ENCODE assay signal across 16 mouse cellular contexts in the genomic region with DNA sequence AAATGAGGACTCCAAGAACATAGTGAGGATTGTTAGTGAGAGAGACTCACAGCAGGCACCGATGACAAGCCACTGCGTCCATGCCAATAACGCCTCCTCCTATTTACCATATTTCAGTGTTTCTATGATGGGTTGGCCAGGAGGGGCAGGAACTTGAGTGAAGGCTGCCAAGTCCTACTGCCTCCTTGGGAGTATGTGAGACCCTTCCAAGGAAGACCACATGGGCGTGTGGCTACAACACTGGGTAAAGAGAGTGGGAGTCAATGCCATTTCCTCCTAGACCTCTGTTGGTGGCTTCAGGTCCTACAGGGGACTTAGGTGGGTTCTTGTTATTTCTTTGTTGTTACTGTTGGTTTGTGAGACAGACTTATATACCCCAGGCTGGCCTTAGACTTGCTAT. TPM values are rescaled to one million over a fixed set of nuclear protein-coding genes. Genes with fewer than 3 reads are reported as not detected.
DNase-seq lines count a peak whose midpoint lies in the region; ATAC-seq lines count a peak whose summit lies in the region.
"Had no signal": no experiment of that assay in that cellular context is flagged by ENCODE, and none has a peak within 500 bp of the region (broad histone marks: within the 10 kb centered on the region; RNA-seq: fewer than 3 reads in every experiment).

No protein-coding gene starts in this region.

- 62% methylated on average over 4 of the region's 4 CpGs for WGBS in intestine, embryonic 16.5 days
- WGBS in intestine, embryonic 15.5 days, result 64% methylated on average over 4 of the region's 4 CpGs
- 41% methylated on average over 4 of the region's 4 CpGs for WGBS in lung, embryonic 16.5 days

- intact Hi-C loops in left cerebral cortex, postnatal 25 days (cut with DNase I), result loop anchor here (2.0 kb wide), 2 partner anchors 92 to 154 kb away; no protein-coding TSS in a partner anchor

- H3K27me3 ChIP-seq in intestine, embryonic 16.5 days (replicated peaks; ENCODE audit: control insufficient read depth, insufficient read depth, low read length), result no peaks in the 10 kb centered on the region; the same call in 1 of the 2 replicates
- peaks cover 3% of the 10 kb centered on the region; the same call in 1 of the 2 replicates for H3K27me3 ChIP-seq in intestine, embryonic 15.5 days (replicated peaks)
- H3K27me3 ChIP-seq in lung, embryonic 16.5 days (ENCODE audit: control insufficient read depth, insufficient read depth, low read depth, low read length), result peaks cover 6% of the 10 kb centered on the region

- H3K4me2 ChIP-seq in intestine, embryonic 16.5 days (ENCODE audit: low read depth, low read length), result no peak overlapping the region
- H3K4me2 ChIP-seq in intestine, embryonic 15.5 days (replicated peaks), result no peak overlapping the region
- peak overlapping the region; percentile 17 for H3K4me2 ChIP-seq in lung, embryonic 16.5 days (ENCODE audit: low read depth, low read length)
- H3K4me2 ChIP-seq: midbrain, embryonic 12.5 days had no signal

- H3K4me1 ChIP-seq in intestine, embryonic 16.5 days (ENCODE audit: control insufficient read depth, insufficient read depth, low read length), result no peaks in the 10 kb centered on the region
- no peaks in the 10 kb centered on the region for H3K4me1 ChIP-seq in intestine, embryonic 15.5 days (replicated peaks)
- 0 out of 2 replicates have a peak, but pooled peaks cover 2% of the 10 kb centered on the region for H3K4me1 ChIP-seq in lung, embryonic 16.5 days (replicated peaks; ENCODE audit: control insufficient read depth, insufficient read depth, low read length)
- H3K4me1 ChIP-seq: midbrain, embryonic 12.5 days had no signal

- no peak overlapping the region for H3K9ac ChIP-seq in intestine, embryonic 16.5 days (ENCODE audit: low read depth, low read length)
- H3K9ac ChIP-seq in intestine, embryonic 15.5 days, result no peak overlapping the region
- H3K9ac ChIP-seq in lung, embryonic 16.5 days (ENCODE audit: low read length), result no peak overlapping the region
- H3K9ac ChIP-seq: midbrain, embryonic 12.5 days had no signal

- no peaks in the 10 kb centered on the region for H3K36me3 ChIP-seq in intestine, embryonic 16.5 days (ENCODE audit: control insufficient read depth, insufficient read depth, low read length)
- peaks cover 10% of the 10 kb centered on the region for H3K36me3 ChIP-seq in intestine, embryonic 15.5 days
- peaks cover 3% of the 10 kb centered on the region; the same call in 1 of the 2 replicates for H3K36me3 ChIP-seq in lung, embryonic 16.5 days (ENCODE audit: control insufficient read depth, insufficient read depth, low read length)

- no peak overlapping the region for H3K27ac ChIP-seq in intestine, embryonic 16.5 days (ENCODE audit: low read length)
- no peak overlapping the region for H3K27ac ChIP-seq in intestine, embryonic 15.5 days
- H3K27ac ChIP-seq in lung, embryonic 16.5 days (ENCODE audit: low read length), result no peak overlapping the region
- H3K27ac ChIP-seq: embryonic facial prominence, embryonic 10.5 days; midbrain, embryonic 12.5 days had no signal

- no peak for DNase-seq in frontal cortex, postnatal 25 days (ENCODE audit: low spot score in 2 of 2)
- DNase-seq in lung, postnatal 14 days, result no peak
- DNase-seq in left cerebral cortex, postnatal 25 days (ENCODE audit: low spot score in 2 of 2), result no peak

- ATAC-seq in frontal cortex, adult (ENCODE audit: low TSS enrichment), result peak; percentile 20; the same call in 1 of the 2 replicates
- ATAC-seq in intestine, embryonic 16.5 days, result peak; percentile 18; the same call in 1 of the 2 replicates
- no peak for ATAC-seq in intestine, embryonic 15.5 days
- ATAC-seq in lung, embryonic 16.5 days (ENCODE audit: low read depth), result peak; percentile 46
- peak; percentile 16; the same call in 1 of the 2 replicates for ATAC-seq in granulocyte monocyte progenitor cell, adult 5-6 weeks (replicated peaks; ENCODE audit: poor library complexity, severe bottlenecking)

- H3K9me3 ChIP-seq in intestine, embryonic 16.5 days (ENCODE audit: control insufficient read depth, low read length), result no peaks in the 10 kb centered on the region
- no peaks in the 10 kb centered on the region for H3K9me3 ChIP-seq in intestine, embryonic 15.5 days
- no peaks in the 10 kb centered on the region for H3K9me3 ChIP-seq in lung, embryonic 16.5 days (ENCODE audit: control insufficient read depth, low read length)
- H3K9me3 ChIP-seq: embryonic facial prominence, embryonic 10.5 days; midbrain, embryonic 12.5 days had no signal

- no peak overlapping the region for H3K4me3 ChIP-seq in intestine, embryonic 16.5 days (ENCODE audit: low read length)
- H3K4me3 ChIP-seq in intestine, embryonic 15.5 days (replicated peaks), result no peak overlapping the region
- H3K4me3 ChIP-seq in lung, embryonic 16.5 days (ENCODE audit: low read length), result no peak overlapping the region
- H3K4me3 ChIP-seq: embryonic facial prominence, embryonic 10.5 days; midbrain, embryonic 12.5 days had no signal

RNA-seq across cellular contexts. Expression of gene Gfap, which starts 0.5 kb away (rescaled TPM):
- 0.09 and 0.38 TPM in 2 replicates for polyA plus RNA-seq in intestine, embryonic 16.5 days (2015; fragmentation: Nextera tagmentation; extraction: Ambion mirVana)
- 0.20 and 0.36 TPM in 2 replicates for polyA plus RNA-seq in intestine, embryonic 15.5 days (2015; fragmentation: Nextera tagmentation; extraction: Ambion mirVana)
- polyA plus RNA-seq in lung, embryonic 16.5 days (2015; fragmentation: Nextera tagmentation; extraction: Ambion mirVana), result 0.18 and 0.63 TPM in 2 replicates
- total RNA-seq in granulocyte monocyte progenitor cell, adult 5-6 weeks (2014; fragmentation: Nextera tagmentation), result not detected in 2 replicates
- not detected in 2 replicates for total RNA-seq in granulocyte monocyte progenitor cell, adult 5-6 weeks (2017)
- total RNA-seq in left cerebral cortex, postnatal 25 days (2021), result 100 to 1,000 TPM; 118 to 122 TPM
- polyA plus RNA-seq: midbrain, embryonic 12.5 days had no signal

RNA-seq across cellular contexts. Expression of gene Fam187a, which starts 16.2 kb away (rescaled TPM):
- not detected in 2 replicates for polyA plus RNA-seq in intestine, embryonic 16.5 days (2015; fragmentation: Nextera tagmentation; extraction: Ambion mirVana)
- not detected in 2 replicates for polyA plus RNA-seq in intestine, embryonic 15.5 days (2015; fragmentation: Nextera tagmentation; extraction: Ambion mirVana)
- polyA plus RNA-seq in lung, embryonic 16.5 days (2015; fragmentation: Nextera tagmentation; extraction: Ambion mirVana), result 0.09 TPM in 1 of 2 replicates, not detected in the other
- not detected in 2 replicates for total RNA-seq in granulocyte monocyte progenitor cell, adult 5-6 weeks (2014; fragmentation: Nextera tagmentation)
- not detected in 2 replicates for total RNA-seq in granulocyte monocyte progenitor cell, adult 5-6 weeks (2017)
- under 1 TPM in 1 of 2 experiments, not detected in 1; 0.27 TPM for total RNA-seq in left cerebral cortex, postnatal 25 days (2021)
- total RNA-seq: gastrocnemius, postnatal 4 days; heart, postnatal 10 days had no signal
- polyA plus RNA-seq: embryonic facial prominence, embryonic 10.5 days; kidney, adult 2 months; large intestine, adult 2 months; limb, embryonic 14.5 days; midbrain, embryonic 12.5 days; neural tube, embryonic 11.5 days had no signal

RNA-seq across cellular contexts. Expression of gene Ccdc103, which starts 20.2 kb away (rescaled TPM):
- 0.26 and 0.91 TPM in 2 replicates for polyA plus RNA-seq in intestine, embryonic 16.5 days (2015; fragmentation: Nextera tagmentation; extraction: Ambion mirVana)
- polyA plus RNA-seq in intestine, embryonic 15.5 days (2015; fragmentation: Nextera tagmentation; extraction: Ambion mirVana), result 0.45 and 0.78 TPM in 2 replicates
- 3.9 and 5.4 TPM in 2 replicates for polyA plus RNA-seq in lung, embryonic 16.5 days (2015; fragmentation: Nextera tagmentation; extraction: Ambion mirVana)
- total RNA-seq in granulocyte monocyte progenitor cell, adult 5-6 weeks (2014; fragmentation: Nextera tagmentation), result not detected in 2 replicates
- total RNA-seq in granulocyte monocyte progenitor cell, adult 5-6 weeks (2017), result not detected in 2 replicates
- total RNA-seq in left cerebral cortex, postnatal 25 days (2021), result 1 to 10 TPM; 1.7 to 2.7 TPM
- total RNA-seq: gastrocnemius, postnatal 4 days had no signal

RNA-seq across cellular contexts. Expression of gene Eftud2, which starts 20.4 kb away (rescaled TPM):
- polyA plus RNA-seq in intestine, embryonic 16.5 days (2015; fragmentation: Nextera tagmentation; extraction: Ambion mirVana), result 123 and 140 TPM in 2 replicates
- 155 and 156 TPM in 2 replicates for polyA plus RNA-seq in intestine, embryonic 15.5 days (2015; fragmentation: Nextera tagmentation; extraction: Ambion mirVana)
- polyA plus RNA-seq in lung, embryonic 16.5 days (2015; fragmentation: Nextera tagmentation; extraction: Ambion mirVana), result 174 and 183 TPM in 2 replicates
- total RNA-seq in granulocyte monocyte progenitor cell, adult 5-6 weeks (2014; fragmentation: Nextera tagmentation), result 158 and 236 TPM in 2 replicates
- 175 and 193 TPM in 2 replicates for total RNA-seq in granulocyte monocyte progenitor cell, adult 5-6 weeks (2017)
- 100 to 1,000 TPM; 108 to 116 TPM for total RNA-seq in left cerebral cortex, postnatal 25 days (2021)

RNA-seq across cellular contexts. Expression of gene Kif18b, which starts 23.7 kb away (rescaled TPM):
- polyA plus RNA-seq in intestine, embryonic 16.5 days (2015; fragmentation: Nextera tagmentation; extraction: Ambion mirVana), result 6.8 and 7.4 TPM in 2 replicates
- 8.7 and 8.9 TPM in 2 replicates for polyA plus RNA-seq in intestine, embryonic 15.5 days (2015; fragmentation: Nextera tagmentation; extraction: Ambion mirVana)
- 13.7 and 14.0 TPM in 2 replicates for polyA plus RNA-seq in lung, embryonic 16.5 days (2015; fragmentation: Nextera tagmentation; extraction: Ambion mirVana)
- total RNA-seq in granulocyte monocyte progenitor cell, adult 5-6 weeks (2014; fragmentation: Nextera tagmentation), result 4.9 and 11.6 TPM in 2 replicates
- 19.9 and 22.6 TPM in 2 replicates for total RNA-seq in granulocyte monocyte progenitor cell, adult 5-6 weeks (2017)
- under 1 TPM; 0.28 to 0.41 TPM for total RNA-seq in left cerebral cortex, postnatal 25 days (2021)
